Mouse (Mus musculus) 416B (cell line): ENCODE measurements around the gene Cela3a.

ENCODE experiments used
- DNase-seq: peaks from one replicate; pipeline ENCODE4 v3.0.0; 2011; ENCODE audit warnings: low read depth

Cela3a gene

DNA sequence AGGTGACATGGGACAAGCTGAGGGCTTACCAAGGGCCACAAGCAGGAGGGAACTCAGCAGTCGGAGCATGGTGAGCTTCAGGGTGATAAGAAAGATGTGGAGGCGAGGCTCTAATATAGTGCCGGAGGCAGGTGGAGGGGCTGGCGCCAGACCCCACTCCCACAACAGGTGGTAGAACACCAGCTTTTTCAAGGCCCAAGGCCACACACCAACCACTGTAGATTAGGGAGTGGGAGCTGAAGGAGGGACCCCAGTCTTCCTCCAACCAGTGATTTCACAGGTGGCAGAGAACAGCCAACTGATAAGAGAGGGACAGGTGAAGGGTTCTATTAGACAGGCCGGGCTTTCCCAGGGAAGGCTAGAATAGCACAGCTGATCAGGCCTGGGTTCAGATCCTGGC, at the start of gene Cela3a:
TSS of gene Cela3a (minus strand) at position 101 of the 400 bp plus-strand sequence.
- no peak for DNase-seq

DNA sequence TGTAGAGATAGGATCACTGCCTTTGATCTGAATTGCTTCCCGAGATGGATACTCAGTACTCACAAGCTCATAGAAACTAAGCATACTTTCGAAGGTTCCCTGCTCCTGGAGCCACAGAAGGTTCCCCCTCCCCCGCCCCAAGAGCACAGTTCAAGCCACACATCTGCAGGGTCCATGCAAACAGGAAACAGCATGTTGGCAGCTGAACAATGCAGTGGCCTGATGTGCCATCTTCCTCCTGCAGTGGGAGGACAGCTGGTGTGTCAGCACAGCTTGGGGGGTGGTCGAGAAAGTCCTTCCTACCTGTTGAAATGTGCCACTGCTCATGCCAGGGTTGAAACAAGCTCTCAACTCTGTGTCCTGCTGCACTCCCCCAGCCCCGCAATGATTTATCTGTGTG, 49.3 kb upstream of the Cela3a start:
- no peak for DNase-seq

DNA sequence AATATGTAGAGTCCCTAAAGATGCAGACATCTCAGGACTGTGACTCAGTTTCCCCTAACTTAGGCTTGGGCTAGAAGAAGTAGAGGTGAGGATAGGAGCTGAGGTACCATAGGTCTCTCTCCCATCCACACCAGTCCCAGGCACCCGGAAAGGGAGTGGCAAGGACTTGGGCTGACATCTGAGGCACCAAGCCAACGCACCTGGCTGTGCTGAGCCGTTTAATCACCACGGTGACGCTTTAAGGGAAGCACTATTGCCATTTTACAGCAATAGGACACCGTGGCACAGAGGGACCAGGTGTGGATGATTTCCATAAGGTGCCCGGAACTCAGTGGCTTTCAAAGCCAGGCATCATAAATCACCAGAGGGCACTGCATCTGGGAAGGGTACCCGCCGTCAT, 48.7 kb upstream of the Cela3a start:
- DNase-seq, result no peak

DNA sequence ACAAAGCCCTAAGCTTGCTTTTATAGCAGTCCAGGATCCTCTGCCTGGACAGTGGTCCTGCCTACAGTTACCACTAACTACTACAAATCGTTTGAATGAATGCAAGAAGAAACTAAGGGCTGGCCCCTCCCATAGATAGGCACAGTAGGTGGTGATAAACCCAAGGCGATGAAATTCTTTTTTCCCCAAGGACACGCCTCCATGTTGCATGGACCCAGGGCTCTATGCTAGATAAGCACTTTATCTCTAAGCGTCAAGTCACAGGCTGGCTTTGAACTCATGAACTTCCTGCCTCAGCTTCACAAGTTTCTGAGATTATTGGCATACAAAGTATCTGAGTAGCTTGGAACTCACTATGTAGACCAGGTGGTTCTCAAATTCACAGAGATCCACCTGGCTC, 47.7 kb upstream of the Cela3a start:
- DNase-seq, result no peak

DNA sequence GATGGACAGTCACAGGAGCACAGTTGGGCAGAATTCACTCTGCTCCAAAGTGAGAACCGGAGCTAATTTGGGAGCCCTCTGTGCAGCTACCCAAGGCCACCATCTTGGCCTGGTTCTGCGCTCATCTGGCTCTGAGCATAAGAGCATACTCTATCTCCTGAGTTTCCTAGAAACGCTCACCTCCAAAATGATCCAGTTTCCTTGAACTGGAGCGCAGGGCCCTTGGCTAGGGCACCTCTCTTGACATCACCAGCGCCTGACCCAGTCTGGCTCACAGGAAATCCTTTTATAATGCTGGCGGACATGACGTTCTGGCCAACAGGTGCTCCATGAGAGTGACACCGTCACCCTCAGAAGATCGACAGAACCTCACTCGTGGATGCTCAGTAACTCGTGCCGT, 47.0 kb upstream of the Cela3a start:
- DNase-seq, result no peak

DNA sequence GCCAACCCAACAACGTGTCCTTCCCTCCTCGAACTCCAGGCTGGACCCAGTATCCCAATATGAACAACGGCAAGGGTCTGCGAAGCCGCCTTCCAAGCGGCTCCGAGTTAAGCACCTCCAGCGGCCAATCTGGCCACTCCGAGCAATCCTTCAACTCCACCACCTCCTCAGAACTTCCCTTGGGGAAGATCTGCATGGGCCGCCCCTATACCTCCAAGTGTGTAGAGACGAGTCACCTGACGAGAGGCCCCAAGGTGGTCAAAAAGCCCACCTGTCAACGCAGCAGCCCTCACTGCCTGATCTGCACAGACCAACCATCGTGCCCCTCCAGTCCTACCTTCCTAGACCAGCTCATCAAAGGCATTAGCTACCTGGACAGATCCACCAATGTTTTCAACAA, 45.0 kb upstream of the Cela3a start:
- no peak for DNase-seq

DNA sequence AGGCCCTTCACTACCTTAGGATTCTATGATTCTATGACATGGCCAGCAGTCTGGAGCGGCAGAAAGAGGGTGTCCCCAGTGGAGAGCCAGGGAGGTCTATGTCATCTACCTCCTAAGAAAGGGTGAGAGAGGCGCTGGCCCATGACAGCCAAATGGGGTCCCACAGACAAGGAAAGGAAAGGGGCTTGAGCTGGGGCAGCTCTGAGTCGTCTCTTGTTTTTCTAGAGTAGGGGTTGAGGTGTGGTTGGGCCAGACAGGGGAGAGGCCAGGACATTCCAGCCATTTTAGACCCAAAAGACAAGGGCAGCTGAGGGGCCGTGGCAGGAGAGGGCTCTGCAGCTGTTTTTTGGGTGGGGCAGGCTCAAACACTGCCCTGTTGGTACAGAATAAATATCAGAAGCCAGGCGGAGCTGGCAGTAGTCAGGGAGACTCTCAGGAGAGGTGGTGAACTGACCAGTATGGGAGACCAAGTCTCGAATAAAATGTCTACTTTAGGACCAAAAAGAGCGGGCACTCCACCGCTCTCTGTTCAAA, 43.7 kb upstream of the Cela3a start, which contains the start of gene 1700013G24Rik:
TSS of gene 1700013G24Rik (plus strand) at position 51 of the 534 bp plus-strand sequence.
- DNase-seq, result no peak

DNA sequence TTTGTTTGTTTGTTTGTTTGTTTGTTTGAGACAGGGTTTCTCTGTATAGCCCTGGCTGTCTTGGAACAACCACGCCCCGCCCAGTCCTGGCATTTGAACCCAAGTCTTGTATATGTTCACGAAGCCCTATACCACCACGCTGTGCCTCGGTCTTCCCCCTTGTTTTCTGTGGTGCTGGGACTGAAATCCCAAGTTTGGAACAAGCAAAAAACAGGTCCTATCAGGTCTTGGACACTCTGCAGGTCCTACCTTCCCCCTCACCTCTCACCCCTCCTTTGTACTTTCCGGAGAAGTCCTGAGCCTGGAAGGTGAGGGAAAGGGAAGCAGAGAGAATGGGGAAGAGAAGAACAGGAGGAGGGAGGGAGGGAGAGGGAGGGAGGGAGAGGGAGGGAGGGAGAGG, 42.6 kb upstream of the Cela3a start:
- DNase-seq, result no peak

DNA sequence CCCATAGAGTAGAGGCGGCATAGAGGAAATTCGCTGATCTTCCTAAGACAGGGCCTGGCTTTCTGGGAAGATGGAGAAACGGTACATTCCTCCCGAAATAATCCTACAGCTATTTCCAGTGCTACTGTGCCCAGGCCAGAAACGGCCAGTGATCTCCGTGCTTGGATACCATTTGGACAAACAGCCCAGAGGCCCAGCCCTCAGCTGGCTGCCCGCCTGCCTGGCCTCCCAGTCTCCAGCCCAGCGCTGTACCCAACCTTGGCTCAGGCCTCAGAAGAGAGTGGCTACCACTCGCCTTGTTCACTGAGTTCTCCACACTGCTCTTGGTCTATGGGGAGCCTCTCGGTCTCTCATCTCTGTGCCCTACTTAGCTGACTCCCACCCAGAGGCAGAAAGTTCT, 40.1 kb upstream of the Cela3a start:
- no peak for DNase-seq

DNA sequence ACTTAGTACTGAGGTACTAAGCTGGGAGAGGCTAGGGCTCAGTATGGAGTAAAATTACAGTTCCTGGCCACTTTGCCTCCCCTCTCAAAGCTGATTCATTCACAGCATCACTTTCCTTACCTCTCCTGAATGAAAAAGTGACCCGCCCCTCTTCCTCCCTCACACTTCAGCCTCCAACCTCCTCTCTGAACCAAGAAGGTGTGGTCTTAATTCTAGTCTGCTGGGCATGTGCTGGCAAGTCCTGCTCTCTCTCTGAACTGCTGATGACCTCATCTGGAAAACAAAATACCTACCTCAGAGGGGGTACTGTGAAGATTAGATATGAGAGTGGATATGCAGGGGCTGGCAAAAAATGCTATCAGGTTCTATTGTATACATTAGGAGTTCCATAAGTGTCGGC, 39.5 kb upstream of the Cela3a start:
- DNase-seq, result peak; percentile 26

DNA sequence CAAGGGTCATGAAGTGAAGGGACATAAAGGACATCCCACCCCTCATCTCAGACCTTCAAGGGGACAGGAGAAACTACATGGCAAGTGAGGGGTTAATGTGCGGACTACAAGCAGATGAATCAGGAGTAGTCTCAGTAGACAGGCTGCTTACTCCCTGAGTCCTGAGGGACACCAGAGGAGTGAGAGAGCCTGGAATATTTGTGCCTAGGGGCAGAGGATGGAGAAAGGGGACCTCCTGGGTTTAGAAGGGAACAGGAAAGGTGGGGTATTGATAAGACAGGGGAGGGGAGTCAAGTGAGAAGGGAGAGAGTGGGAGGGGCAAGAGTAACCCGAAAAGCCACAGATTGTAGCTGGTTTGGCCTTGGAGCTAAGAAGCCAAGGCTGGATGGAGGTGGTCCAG, 39.0 kb upstream of the Cela3a start:
- DNase-seq, result no peak

DNA sequence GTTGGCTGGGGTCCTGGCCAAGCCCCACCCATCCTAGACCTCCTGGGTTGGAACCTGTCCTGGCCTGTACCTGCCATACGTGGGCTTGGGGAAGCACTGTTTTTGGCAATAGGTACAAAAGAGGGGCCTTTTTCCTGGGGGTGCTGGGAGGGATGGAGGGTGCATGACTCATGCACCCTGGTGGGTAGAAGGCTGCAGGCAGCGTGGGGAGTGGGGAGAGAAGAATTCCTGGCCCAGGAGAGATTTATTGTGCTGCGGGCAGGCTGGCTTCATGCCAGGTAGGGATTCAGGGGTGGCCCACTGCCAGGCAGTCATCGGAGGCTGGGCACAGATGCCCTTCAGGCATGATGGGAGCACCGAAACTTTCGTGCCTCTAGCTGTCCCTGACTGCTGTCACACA, 38.6 kb upstream of the Cela3a start:
- no peak for DNase-seq

DNA sequence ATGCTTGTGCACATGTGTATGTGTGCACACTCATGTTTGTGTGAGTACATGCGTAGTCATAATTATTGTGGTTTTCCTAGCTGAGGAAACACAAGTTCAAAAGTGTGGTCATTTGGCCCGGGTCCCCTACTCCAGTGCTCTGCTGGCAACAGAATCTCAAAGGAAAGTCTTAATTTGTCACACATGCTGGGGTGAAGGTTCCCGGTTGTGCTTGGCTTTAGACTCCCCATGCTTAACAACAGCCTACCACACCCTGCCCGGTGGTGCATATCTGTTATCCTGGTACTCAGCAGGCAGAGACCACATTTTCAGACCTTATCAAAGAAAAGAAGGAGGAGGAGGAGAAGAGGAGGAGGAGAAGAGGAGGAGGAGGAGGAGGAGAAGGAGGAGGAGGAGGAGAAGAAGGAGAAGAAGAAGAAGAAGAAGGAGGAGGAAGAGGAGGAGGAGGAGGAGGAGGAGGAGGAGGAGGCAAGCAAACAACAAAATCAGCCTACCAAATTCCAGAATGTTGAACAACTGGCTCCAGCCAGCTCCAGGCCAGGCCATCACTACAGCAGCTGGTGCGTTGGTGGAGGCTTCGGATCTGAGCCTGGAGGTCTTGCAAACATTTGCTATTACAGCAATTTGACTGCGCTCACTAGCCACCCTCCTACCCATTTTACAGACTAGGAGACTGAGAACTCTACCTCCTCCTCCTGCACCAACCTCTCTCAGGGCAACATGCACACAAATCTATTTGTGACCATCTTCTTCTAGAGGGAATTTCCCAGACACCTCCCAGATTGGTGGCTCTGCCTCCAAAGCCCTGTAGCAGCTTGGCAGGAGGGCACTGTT, 38.0 kb upstream of the Cela3a start:
- DNase-seq, result peak; percentile 70

DNA sequence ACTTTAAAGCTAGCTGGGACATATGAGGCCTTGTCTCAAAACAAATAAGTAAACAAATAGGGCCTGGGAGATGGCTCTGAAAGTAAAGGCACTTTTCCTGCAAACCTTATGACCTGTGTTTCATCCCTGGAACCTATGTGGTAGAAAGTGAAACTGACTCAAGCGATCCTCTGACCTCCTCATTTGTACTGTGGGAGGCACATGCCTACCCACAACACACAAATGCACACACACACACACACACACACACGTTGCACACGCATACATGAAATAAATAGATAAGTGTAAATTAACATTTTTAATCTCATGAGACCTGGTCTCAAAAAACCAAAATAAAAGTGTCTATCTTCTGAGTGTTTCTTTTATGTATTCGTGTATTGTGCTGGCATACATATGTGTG, 36.3 kb upstream of the Cela3a start:
- DNase-seq, result no peak

DNA sequence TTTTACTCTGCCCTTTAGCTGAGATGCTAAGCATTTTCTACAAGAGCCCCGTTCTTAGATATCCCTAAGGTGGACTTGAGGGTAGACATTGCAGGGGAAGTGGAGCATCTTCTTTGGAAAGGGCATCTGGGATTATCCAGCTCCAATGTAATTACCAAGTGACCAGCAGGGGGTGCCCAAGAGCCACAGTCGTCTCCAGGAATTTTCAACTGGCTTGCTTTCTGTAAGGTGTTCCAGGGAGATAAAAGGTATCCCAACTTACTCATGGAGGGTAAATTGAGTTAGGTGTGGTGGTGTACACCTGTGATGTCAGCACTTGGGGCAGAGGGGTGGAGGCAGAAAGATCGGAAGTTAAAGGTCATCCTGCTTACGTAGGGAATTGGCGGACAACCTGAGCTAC, 34.0 kb upstream of the Cela3a start:
- peak; percentile 41 for DNase-seq

DNA sequence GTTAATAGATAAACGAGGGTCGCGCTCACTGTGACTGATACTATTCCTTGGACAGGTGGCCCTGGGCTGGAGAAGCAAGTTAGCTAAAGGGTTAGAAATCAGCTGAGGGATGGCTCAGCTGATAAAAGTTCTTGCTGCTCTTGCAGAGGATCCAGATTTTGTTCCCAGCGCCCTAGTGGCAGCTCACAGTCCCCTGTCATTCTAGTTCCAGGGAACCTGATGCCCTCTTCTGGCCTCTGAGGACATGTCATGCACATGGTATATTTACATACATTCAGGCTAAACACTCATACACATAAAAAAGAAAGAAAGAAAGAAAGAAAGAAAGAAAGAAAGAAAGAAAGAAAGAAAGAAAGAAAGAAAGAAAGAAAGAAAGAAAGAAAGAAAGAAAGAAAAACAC, 31.7 kb upstream of the Cela3a start:
- no peak for DNase-seq

DNA sequence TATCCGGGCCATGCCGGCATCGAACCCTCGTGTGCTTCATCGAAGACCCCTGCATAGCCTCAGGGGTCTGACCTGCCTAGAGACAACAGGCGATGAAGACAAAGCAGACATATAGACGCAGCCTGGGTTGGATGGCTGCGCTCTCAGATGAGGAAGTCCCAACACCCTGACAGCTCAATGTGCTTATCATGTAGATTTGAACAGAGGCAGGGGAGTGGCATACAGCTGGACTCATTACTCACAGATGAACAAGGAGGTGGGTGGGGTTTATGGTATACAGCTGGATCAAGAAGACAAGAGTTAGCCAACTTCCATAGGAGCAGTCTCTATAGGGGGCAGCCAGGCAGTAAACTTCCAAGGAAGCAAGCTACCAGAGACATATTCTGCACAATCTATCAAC, 29.3 kb upstream of the Cela3a start:
- DNase-seq, result peak; percentile 32

DNA sequence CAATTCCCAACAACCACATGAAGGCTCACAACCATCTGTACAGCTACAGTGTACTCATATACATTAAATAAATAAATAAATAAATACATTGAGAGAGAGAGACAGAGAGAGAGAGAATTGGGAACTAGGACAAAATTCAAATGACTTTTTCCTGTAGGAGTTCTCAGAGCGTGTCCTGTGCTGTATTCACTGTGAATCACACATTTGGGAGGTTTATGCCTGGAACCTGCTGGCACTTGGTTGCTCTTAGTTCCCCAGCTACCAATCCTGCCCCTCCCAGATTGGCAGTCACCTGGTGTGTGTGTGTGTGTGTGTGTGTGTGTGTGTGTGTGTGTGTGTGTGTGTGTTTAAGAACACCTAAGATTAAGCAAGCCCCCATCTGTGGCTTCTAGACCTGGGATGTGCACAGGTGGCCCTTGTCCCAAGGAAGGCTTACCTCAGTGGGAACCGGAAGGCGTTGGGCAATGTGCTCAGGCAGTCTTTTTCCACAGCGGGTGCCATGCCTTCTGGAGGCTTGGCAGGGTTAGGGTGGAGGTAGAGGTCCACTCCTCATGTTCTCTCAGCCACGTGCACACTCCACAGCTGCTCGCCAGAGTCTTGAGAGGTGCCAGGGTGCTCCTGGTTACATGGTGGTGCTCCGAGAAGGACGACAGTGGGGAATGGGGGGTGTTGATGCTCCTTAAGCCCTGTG, 27.5 kb upstream of the Cela3a start:
- DNase-seq, result no peak

DNA sequence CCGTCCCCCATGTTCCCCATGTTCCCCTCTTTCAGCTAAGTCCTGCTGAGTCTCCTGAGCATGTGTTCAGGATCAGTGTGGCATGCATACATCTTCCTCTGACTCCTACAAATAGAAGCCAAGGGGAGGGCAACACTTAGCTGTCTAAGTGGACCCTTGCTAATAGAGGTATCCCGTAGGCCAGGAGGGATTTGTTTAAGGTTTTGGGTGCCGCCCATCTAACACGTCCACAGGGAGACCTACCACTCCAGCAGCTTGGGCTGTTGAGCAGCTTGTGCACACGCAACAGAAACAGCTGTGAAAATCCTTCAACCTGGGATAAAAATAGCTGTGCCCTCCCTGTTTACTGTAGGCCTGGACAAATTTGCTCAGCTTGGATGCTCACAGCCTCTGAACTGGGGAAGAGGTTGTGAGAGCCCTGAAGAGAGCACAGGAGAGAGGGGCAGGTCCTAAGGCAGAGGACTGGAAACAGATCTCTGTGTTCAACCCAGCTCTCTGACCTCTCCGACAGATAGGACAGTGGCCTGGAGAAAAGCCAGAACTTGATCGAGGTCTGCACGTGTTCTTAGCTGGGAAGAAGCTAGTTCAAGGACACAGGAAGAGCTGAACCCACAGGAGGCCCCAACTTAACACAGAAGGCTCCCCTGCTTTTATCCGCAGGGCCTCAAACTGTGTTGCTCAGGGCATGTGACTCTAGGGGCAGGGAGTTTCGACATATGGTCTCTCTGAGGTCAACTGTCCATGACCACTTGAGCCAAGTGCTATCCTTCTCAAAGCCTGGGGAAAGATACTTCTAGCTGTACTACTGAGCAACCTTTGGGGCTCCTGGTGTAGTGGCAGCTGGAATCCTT, 23.3 kb upstream of the Cela3a start:
- peak; percentile 92 for DNase-seq

DNA sequence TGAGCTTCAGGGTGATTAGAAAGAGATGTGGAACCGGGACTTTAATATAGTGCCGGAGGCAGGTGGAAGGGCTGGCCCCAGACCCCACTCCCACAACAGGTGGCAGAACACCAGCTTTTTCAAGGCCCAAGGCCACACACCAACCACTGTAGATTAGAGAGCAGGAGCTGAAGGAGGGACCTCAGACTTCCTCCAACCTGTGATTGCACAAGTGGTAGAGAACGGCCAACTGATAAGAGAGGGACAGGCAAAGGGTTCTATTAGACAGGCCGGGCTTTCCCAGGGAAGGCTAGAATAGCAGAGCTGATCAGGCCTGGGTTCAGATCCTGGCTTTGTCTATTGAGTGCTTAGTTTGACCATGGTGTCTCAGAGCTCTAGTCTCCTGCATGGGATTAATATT, 20.9 kb upstream of the Cela3a start, which contains the start of gene Cela3b:
TSS of gene Cela3b (minus strand) at position 39 of the 400 bp plus-strand sequence.
- DNase-seq, result peak; percentile 80

DNA sequence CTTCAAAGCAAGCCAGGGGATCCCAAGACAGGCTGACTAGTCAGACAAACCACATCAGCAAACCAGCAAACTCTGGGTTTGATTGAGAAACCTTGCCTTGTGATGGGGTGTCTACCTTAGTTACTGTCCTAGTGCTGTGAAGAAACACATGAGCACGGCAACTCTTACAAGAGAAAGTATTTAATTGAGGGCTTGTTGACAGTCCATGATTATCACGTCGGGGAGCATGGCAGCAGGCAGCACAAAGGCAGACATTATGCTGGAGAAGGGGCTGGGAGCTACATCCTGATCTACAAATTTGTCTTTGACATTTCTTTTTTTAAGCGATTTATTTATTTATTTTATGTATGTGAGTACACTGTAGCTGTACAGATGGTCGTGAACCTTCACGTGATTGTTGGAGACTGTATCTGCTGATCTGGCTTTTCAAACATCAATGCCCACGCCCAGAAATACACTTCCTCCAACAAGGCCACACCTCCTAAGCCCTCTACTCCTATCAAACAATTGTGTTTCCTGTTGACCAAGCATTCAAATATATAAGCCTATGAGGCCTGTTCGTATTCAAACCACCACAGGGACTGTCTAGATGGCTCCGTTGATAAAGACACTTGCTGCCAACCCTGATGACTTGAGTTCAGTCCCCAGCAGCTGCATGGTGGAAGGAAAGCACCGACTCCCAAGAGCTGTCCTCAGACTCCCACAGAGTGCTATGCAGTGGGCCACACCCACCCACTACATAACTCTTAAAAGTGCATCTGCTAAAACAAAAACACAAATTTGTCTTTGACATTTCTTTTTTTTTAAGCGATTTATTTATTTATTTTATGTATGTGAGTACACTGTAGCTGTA, 8.3 kb upstream of the Cela3a start:
- peak; percentile 66 for DNase-seq
